Mouse (Mus musculus): Measurements from ENCODE around the gene Sfxn3. TPM values are rescaled to one million over a fixed set of nuclear protein-coding genes. Genes with fewer than 3 reads are reported as not detected.

Gene Sfxn3
- polyA plus RNA-seq, 1 experiment: 43.4 TPM

DNA sequence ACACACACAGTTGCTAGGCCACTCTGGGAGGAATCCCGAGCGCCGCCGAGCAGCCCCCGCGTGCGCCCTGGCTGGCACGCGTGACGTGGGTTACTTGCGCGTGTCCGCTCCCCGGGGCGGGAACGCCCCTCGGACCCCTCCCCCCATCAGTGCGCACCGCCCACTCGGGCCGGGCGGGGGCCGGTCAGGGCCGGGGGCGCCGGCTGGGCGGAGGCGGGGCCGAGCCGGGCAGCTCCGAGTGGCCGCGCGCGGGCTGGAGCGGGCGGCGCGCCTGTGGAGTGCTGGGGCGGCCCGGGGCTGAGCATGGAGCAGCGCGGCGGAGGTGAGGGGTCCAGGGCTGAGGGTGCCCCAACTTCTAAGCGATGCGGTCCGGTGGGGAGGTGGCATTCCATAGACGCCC lies 29.4 kb upstream of the Sfxn3 start:
- peak overlapping the region; percentile 87 for H3K4me3 ChIP-seq
- H3ac ChIP-seq (ENCODE audit: control insufficient read depth, insufficient read length): peak overlapping the region; percentile 86
- H3K36me3 ChIP-seq (ENCODE audit: control insufficient read depth, insufficient read depth): no peaks in the 10 kb centered on the region
- TF ChIP-seq TCF12 (IDR thresholded peaks at IDR 0.05; ENCODE audit: insufficient read depth, poor library complexity, severe bottlenecking): no peak
- peak in 1 of 3 experiments; percentile 7 for TF ChIP-seq MYOG (IDR thresholded peaks at IDR 0.05; ENCODE audit: control insufficient read depth in 1 of 3, insufficient read depth in 1 of 3, insufficient read length in 2 of 3, low read depth in 2 of 3)
- TF ChIP-seq POLR2AphosphoS2 (IDR thresholded peaks at IDR 0.05; ENCODE audit: insufficient read length, low read depth): peak; percentile 74
- TF ChIP-seq POLR2A (IDR thresholded peaks at IDR 0.05; ENCODE audit: insufficient read length, low read depth): peak; percentile 70
- peaks cover 55% of the 10 kb centered on the region for H3K79me2 ChIP-seq (ENCODE audit: control insufficient read depth, insufficient read depth)
- no peaks in the 10 kb centered on the region for H3K27me3 ChIP-seq (ENCODE audit: control insufficient read depth, insufficient read depth, insufficient read length)
- peak overlapping the region; percentile 90 for H3K4me2 ChIP-seq (ENCODE audit: low read depth)

DNA sequence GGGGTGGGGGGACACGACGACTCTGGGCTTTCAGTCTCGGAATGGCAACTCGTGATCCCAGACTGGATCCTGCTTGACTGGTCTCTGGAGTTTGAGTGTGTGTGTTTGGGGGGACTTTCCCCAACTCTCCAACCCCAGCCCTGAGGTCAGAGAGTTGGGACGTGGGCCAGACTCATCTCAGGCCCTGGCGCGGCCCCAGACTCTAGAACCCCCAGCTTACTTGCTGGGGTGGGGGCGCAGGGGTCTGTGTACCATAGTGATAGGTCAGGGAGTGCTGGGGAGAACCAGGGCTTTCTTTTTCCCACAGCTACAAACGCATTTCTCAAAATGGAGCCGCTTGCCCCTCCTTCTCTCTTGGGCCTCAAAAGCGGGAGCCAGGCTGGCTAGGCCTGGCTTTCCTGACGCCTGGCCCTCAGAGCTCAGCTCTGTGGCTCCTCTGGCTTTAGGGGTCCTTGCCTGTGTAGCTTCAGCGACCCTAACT lies 28.9 kb upstream of the Sfxn3 start:
- H3K27me3 ChIP-seq (ENCODE audit: control insufficient read depth, insufficient read depth, insufficient read length): no peaks in the 10 kb centered on the region
- H3K36me3 ChIP-seq (ENCODE audit: control insufficient read depth, insufficient read depth): no peaks in the 10 kb centered on the region
- TF ChIP-seq MYOG (IDR thresholded peaks at IDR 0.05; ENCODE audit: control insufficient read depth in 1 of 3, insufficient read depth in 1 of 3, insufficient read length in 2 of 3, low read depth in 2 of 3): no peak
- TF ChIP-seq REST (IDR thresholded peaks at IDR 0.05; ENCODE audit: insufficient read depth, insufficient read length): no peak
- no peak for TF ChIP-seq POLR2A (IDR thresholded peaks at IDR 0.05; ENCODE audit: insufficient read length, low read depth)
- no peak for TF ChIP-seq POLR2AphosphoS2 (IDR thresholded peaks at IDR 0.05; ENCODE audit: insufficient read length, low read depth)
- no peak for TF ChIP-seq SRF (IDR thresholded peaks at IDR 0.05; ENCODE audit: control insufficient read depth, insufficient read length, low read depth)
- no peak for TF ChIP-seq E2F4 (IDR thresholded peaks at IDR 0.05; ENCODE audit: insufficient read depth)
- TF ChIP-seq MYOD1 (IDR thresholded peaks at IDR 0.05; ENCODE audit: control insufficient read depth in 1 of 3, insufficient read length in 2 of 3, low read depth in 2 of 3): no peak
- no peak for TF ChIP-seq TCF12 (IDR thresholded peaks at IDR 0.05; ENCODE audit: insufficient read depth, poor library complexity, severe bottlenecking)
- no peak for TF ChIP-seq CEBPB (IDR thresholded peaks at IDR 0.05; ENCODE audit: insufficient read depth, poor library complexity, severe bottlenecking)
- TF ChIP-seq USF1 (IDR thresholded peaks at IDR 0.05; ENCODE audit: low read depth): no peak
- TF ChIP-seq TCF3 (IDR thresholded peaks at IDR 0.05; ENCODE audit: insufficient read length, low read depth): no peak
- no peak for TF ChIP-seq MAX (IDR thresholded peaks at IDR 0.05; ENCODE audit: low read depth)
- H3ac ChIP-seq (ENCODE audit: control insufficient read depth, insufficient read length): peak overlapping the region; percentile 86
- peak overlapping the region; percentile 87 for H3K4me3 ChIP-seq
- peaks cover 55% of the 10 kb centered on the region for H3K79me2 ChIP-seq (ENCODE audit: control insufficient read depth, insufficient read depth)
- peak overlapping the region; percentile 78 for H3K4me2 ChIP-seq (ENCODE audit: low read depth)

DNA sequence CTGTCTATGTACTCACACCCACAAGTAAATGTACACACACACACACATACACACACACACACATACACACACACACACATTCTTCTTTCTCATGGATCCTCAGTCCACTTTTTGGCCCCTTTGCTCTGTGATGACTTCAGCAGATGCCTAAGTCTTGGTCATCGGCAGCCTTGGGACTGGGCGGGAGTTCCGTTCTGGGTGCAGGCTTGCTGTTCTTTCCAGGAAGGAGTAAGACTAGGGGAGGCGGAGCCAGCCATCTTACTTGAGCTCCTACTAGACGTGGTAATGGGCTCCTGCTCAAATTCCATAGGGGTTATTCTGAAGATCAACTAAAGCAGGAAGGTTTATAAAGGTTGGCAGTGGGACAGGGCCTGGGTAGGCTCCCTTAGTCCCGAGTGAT lies 27.0 kb upstream of the Sfxn3 start:
- Histone ChIP-seq H3K4me2 (ENCODE audit: low read depth) (peak overlapping the region; percentile 78), H3K4me3 (no peak overlapping the region), H3K36me3 (ENCODE audit: control insufficient read depth, insufficient read depth) (no peaks in the 10 kb centered on the region), H3ac (ENCODE audit: control insufficient read depth, insufficient read length) (no peak overlapping the region), H3K27me3 (ENCODE audit: control insufficient read depth, insufficient read depth, insufficient read length) (no peaks in the 10 kb centered on the region), H3K79me2 (ENCODE audit: control insufficient read depth, insufficient read depth) (peaks cover 55% of the 10 kb centered on the region)
- TF ChIP-seq CEBPB (IDR thresholded peaks at IDR 0.05; ENCODE audit: insufficient read depth, poor library complexity, severe bottlenecking): no peak

DNA sequence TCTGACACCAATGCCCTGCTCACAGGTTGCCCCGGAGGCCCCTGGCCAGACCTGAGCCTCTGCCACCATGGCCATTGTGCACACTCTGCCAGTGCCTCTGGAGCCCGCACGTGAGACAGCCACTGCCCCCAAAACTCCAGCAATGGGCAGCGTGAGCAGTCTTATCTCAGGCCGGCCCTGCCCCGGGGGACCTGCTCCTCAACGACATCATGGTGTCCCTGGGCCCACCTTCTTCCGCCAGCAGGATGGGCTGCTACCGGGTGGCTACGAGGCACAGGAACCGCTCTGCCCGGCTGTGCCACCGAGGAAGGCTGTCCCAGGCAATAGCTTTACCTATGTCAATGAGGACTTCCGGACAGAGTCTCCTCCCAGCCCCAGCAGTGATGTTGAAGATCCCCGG lies 25.9 kb upstream of the Sfxn3 start:
- no peak for TF ChIP-seq USF1 (IDR thresholded peaks at IDR 0.05; ENCODE audit: low read depth)
- peak; percentile 12 for TF ChIP-seq POLR2A (IDR thresholded peaks at IDR 0.05; ENCODE audit: insufficient read length, low read depth)
- TF ChIP-seq CEBPB (IDR thresholded peaks at IDR 0.05; ENCODE audit: insufficient read depth, poor library complexity, severe bottlenecking): no peak
- TF ChIP-seq SRF (IDR thresholded peaks at IDR 0.05; ENCODE audit: control insufficient read depth, insufficient read length, low read depth): no peak
- no peak for TF ChIP-seq MYOG (IDR thresholded peaks at IDR 0.05; ENCODE audit: control insufficient read depth in 1 of 3, insufficient read depth in 1 of 3, insufficient read length in 2 of 3, low read depth in 2 of 3)
- TF ChIP-seq E2F4 (IDR thresholded peaks at IDR 0.05; ENCODE audit: insufficient read depth): no peak
- TF ChIP-seq POLR2AphosphoS2 (IDR thresholded peaks at IDR 0.05; ENCODE audit: insufficient read length, low read depth): peak; percentile 60
- no peak for TF ChIP-seq TCF3 (IDR thresholded peaks at IDR 0.05; ENCODE audit: insufficient read length, low read depth)
- no peak for TF ChIP-seq TCF12 (IDR thresholded peaks at IDR 0.05; ENCODE audit: insufficient read depth, poor library complexity, severe bottlenecking)
- H3K79me2 ChIP-seq (ENCODE audit: control insufficient read depth, insufficient read depth): peaks cover 48% of the 10 kb centered on the region
- H3K4me3 ChIP-seq: no peak overlapping the region
- H3K27me3 ChIP-seq (ENCODE audit: control insufficient read depth, insufficient read depth, insufficient read length): no peaks in the 10 kb centered on the region
- no peaks in the 10 kb centered on the region for H3K36me3 ChIP-seq (ENCODE audit: control insufficient read depth, insufficient read depth)
- peak overlapping the region; percentile 78 for H3K4me2 ChIP-seq (ENCODE audit: low read depth)
- H3ac ChIP-seq (ENCODE audit: control insufficient read depth, insufficient read length): no peak overlapping the region

DNA sequence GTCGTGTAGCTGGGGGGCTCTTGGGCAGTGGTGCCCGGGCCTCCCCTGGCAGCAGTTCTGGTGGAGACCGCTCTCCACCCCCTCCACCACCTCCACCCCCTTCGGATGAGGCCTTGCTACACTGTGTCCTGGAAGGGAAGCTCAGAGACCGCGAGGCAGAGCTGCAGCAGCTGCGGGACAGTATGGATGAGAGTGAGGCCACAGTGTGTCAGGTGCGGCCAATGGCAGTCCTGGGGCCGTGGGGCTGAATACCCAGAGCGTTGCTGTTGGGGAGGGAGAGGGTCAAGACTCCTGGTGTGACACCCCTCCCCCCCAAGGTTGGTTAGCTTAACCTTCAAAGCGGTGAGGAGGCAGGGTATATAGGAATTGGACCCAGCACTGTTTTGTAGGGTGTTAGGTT lies 23.3 kb upstream of the Sfxn3 start:
- Histone ChIP-seq H3K4me2 (ENCODE audit: low read depth) (no peak overlapping the region), H3ac (ENCODE audit: control insufficient read depth, insufficient read length) (no peak overlapping the region), H3K36me3 (ENCODE audit: control insufficient read depth, insufficient read depth) (peaks cover 5% of the 10 kb centered on the region), H3K4me3 (no peak overlapping the region), H3K27me3 (ENCODE audit: control insufficient read depth, insufficient read depth, insufficient read length) (no peaks in the 10 kb centered on the region), H3K79me2 (ENCODE audit: control insufficient read depth, insufficient read depth) (peaks cover 38% of the 10 kb centered on the region)
- TF ChIP-seq POLR2AphosphoS2 (IDR thresholded peaks at IDR 0.05; ENCODE audit: insufficient read length, low read depth): peak; percentile 78
- no peak for TF ChIP-seq POLR2A (IDR thresholded peaks at IDR 0.05; ENCODE audit: insufficient read length, low read depth)
